ENCODE assay signal across 9 mouse cellular contexts in genomic region chr7:107690426-107691221, GRCm38 (mm10).
A peak's percentile ranks its signal among the peaks of the same experiment; 100 is the strongest.
DNase-seq lines count a peak whose midpoint lies in the region; ATAC-seq lines count a peak whose summit lies in the region.
"Had no signal": no experiment of that assay in that cellular context is flagged by ENCODE, and none has a peak within 500 bp of the region (broad histone marks: within the 10 kb centered on the region; RNA-seq: fewer than 3 reads in every experiment).

No protein-coding gene starts in this region.

- DNase-seq in hindbrain, embryonic 14.5 days (ENCODE audit: low spot score): no peak
- DNase-seq in embryo, embryonic 11.5 days (ENCODE audit: low read depth, low spot score): peak; percentile 45
- peak; percentile 54 for DNase-seq in ovary, postnatal 36 days (ENCODE audit: low spot score)
- no peak for DNase-seq in cerebellum, adult 11-12 months
- no peak for DNase-seq in cerebellum, postnatal 4 days (ENCODE audit: low spot score in 2 of 2)
- DNase-seq: layer of hippocampus, postnatal 36 days; lung, postnatal 10 days had no signal

- no peak overlapping the region for H3K4me3 ChIP-seq in hindbrain, embryonic 15.5 days
- H3K4me3 ChIP-seq in hindbrain, embryonic 14.5 days (replicated peaks; ENCODE audit: low read length): no peak overlapping the region
- H3K4me3 ChIP-seq in heart, embryonic 14.5 days (ENCODE audit: control insufficient read depth in 1 of 2, insufficient read depth in 1 of 2, low read depth in 1 of 2, low read length in 2 of 2): no peak overlapping the region

- no peak overlapping the region for H3K9ac ChIP-seq in hindbrain, embryonic 15.5 days
- no peak overlapping the region for H3K9ac ChIP-seq in hindbrain, embryonic 14.5 days
- no peak overlapping the region for H3K9ac ChIP-seq in heart, embryonic 14.5 days (ENCODE audit: low read length)

- no peak overlapping the region for H3K4me2 ChIP-seq in hindbrain, embryonic 15.5 days
- no peak overlapping the region for H3K4me2 ChIP-seq in hindbrain, embryonic 14.5 days (replicated peaks)
- peak overlapping the region; percentile 28 for H3K4me2 ChIP-seq in heart, embryonic 14.5 days (ENCODE audit: low read length)

- 0 out of 2 replicates have a peak, but pooled peaks cover 3% of the 10 kb centered on the region for H3K4me1 ChIP-seq in hindbrain, embryonic 15.5 days (replicated peaks)
- no peaks in the 10 kb centered on the region; the same call in 1 of the 2 replicates for H3K4me1 ChIP-seq in hindbrain, embryonic 14.5 days (replicated peaks; ENCODE audit: control insufficient read depth, insufficient read depth, low read length)
- H3K4me1 ChIP-seq in heart, embryonic 14.5 days (ENCODE audit: control insufficient read depth in 2 of 2, insufficient read depth in 2 of 2, low read length in 2 of 2): peaks cover 12 to 17% of the 10 kb centered on the region in 2 experiments

- H3K36me3 ChIP-seq in hindbrain, embryonic 15.5 days: no peaks in the 10 kb centered on the region
- H3K36me3 ChIP-seq in hindbrain, embryonic 14.5 days (replicated peaks; ENCODE audit: control insufficient read depth, insufficient read depth): no peaks in the 10 kb centered on the region
- H3K36me3 ChIP-seq in heart, embryonic 14.5 days (ENCODE audit: control insufficient read depth, insufficient read depth, low read length): no peaks in the 10 kb centered on the region

- 42% methylated on average over 17 of the region's 17 CpGs for WGBS in hindbrain, embryonic 15.5 days
- 32% methylated on average over 17 of the region's 17 CpGs for WGBS in hindbrain, embryonic 14.5 days
- 26% methylated on average over 17 of the region's 17 CpGs for WGBS in heart, embryonic 14.5 days

- H3K27me3 ChIP-seq in hindbrain, embryonic 15.5 days: peaks cover 25% of the 10 kb centered on the region
- H3K27me3 ChIP-seq in hindbrain, embryonic 14.5 days (ENCODE audit: control insufficient read depth, insufficient read depth, low read length): peaks cover 42% of the 10 kb centered on the region
- no peaks in the 10 kb centered on the region for H3K27me3 ChIP-seq in heart, embryonic 14.5 days (ENCODE audit: control insufficient read depth, insufficient read depth, low read length)

- H3K9me3 ChIP-seq in hindbrain, embryonic 15.5 days: no peaks in the 10 kb centered on the region
- no peaks in the 10 kb centered on the region for H3K9me3 ChIP-seq in hindbrain, embryonic 14.5 days (ENCODE audit: control insufficient read depth, low read length)
- no peaks in the 10 kb centered on the region for H3K9me3 ChIP-seq in heart, embryonic 14.5 days (ENCODE audit: control insufficient read depth, low read length)

- H3K27ac ChIP-seq in hindbrain, embryonic 15.5 days (replicated peaks): no peak overlapping the region
- no peak overlapping the region for H3K27ac ChIP-seq in hindbrain, embryonic 14.5 days
- H3K27ac ChIP-seq in heart, embryonic 14.5 days (replicated peaks in 1 of 2; ENCODE audit: control insufficient read depth in 1 of 2, insufficient read depth in 1 of 2, low read depth in 2 of 2, low read length in 2 of 2): peak overlapping the region; percentile 41; a peak in 2 of 4 replicates

- ATAC-seq in hindbrain, embryonic 15.5 days (ENCODE audit: low FRiP score, low read depth): 0 out of 2 replicates have a peak, but pooled peaks have one; percentile 9
- ATAC-seq in hindbrain, embryonic 14.5 days (ENCODE audit: low FRiP score): no peak
- ATAC-seq in heart, embryonic 14.5 days (ENCODE audit: insufficient number of reproducible peaks, insufficient read depth, low FRiP score, low read depth): no peak; the same call in 1 of the 2 replicates

Comparison
In these comparisons a context has a peak if more than half of its experiments do, and no peak if none do; other contexts are left out.
1. H3K27ac ChIP-seq: peak in heart, embryonic 14.5 days (2 of 2); none in hindbrain, embryonic 15.5 days (single experiment) and hindbrain, embryonic 14.5 days (single experiment).
2. DNase-seq: peak in embryo, embryonic 11.5 days (single experiment) and ovary, postnatal 36 days (single experiment); none in hindbrain, embryonic 14.5 days (single experiment), cerebellum, adult 11-12 months (single experiment) and cerebellum, postnatal 4 days (0 of 2).